Comparison of ENCODE assay signal across 23 mouse cellular contexts in genomic region chr13:90513867-90514266, GRCm38 (mm10).
DNase-seq lines count a peak whose midpoint lies in the region; ATAC-seq and TF ChIP-seq lines count a peak whose summit lies in the region.
"Had no signal": no experiment of that assay in that cellular context is flagged by ENCODE, and none has a peak within 500 bp of the region (broad histone marks: within the 10 kb centered on the region; RNA-seq: fewer than 3 reads in every experiment).

No protein-coding gene starts in this region.

- TF ChIP-seq POLR2A in embryonic fibroblast, embryonic 13.5 days (IDR thresholded peaks at IDR 0.05; ENCODE audit: low read depth, low read length), result no peak

- TF ChIP-seq CTCF in lung, postnatal 0 days (IDR thresholded peaks at IDR 0.05), result no peak
- no peak for TF ChIP-seq CTCF in embryonic fibroblast, embryonic 13.5 days (IDR thresholded peaks at IDR 0.05; ENCODE audit: borderline replicate concordance, insufficient read depth, low read length)
- no peak for TF ChIP-seq CTCF in forebrain, postnatal 0 days (IDR thresholded peaks at IDR 0.05; ENCODE audit: low read depth)

- no peak overlapping the region for H3K9ac ChIP-seq in lung, postnatal 0 days (replicated peaks; ENCODE audit: low read depth)
- H3K9ac ChIP-seq in forebrain, postnatal 0 days, result no peak overlapping the region
- H3K9ac ChIP-seq: forebrain, embryonic 12.5 days; hindbrain, embryonic 13.5 days had no signal

- no peak overlapping the region for H3K27ac ChIP-seq in lung, postnatal 0 days (ENCODE audit: low read length)
- peak overlapping the region; percentile 98 for H3K27ac ChIP-seq in embryonic fibroblast, embryonic 13.5 days (ENCODE audit: insufficient read depth, low read length)
- H3K27ac ChIP-seq in forebrain, postnatal 0 days (ENCODE audit: low read depth, low read length), result no peak overlapping the region
- H3K27ac ChIP-seq: forebrain, embryonic 12.5 days; gastrocnemius, adult 2 months; heart, embryonic 10.5 days; hindbrain, embryonic 13.5 days; hindbrain, postnatal 0 days had no signal

- peak; percentile 13; the same call in 1 of the 2 replicates for ATAC-seq in lung, postnatal 0 days
- no peak for ATAC-seq in forebrain, postnatal 0 days
- ATAC-seq: activated CD4-positive, CD25-positive, alpha-beta regulatory T cell, adult 4 months; forebrain, embryonic 16.5 days; hindbrain, postnatal 0 days had no signal

- peak; percentile 10 for DNase-seq in lung, postnatal 0 days (ENCODE audit: low spot score)
- DNase-seq in lung, postnatal 36 days, result no peak
- DNase-seq in Muller cell, postnatal 12 days (ENCODE audit: inconsistent ontology term), result peak; percentile 75
- DNase-seq in ovary, postnatal 10 days (ENCODE audit: low spot score), result no peak
- no peak for DNase-seq in forebrain, postnatal 0 days
- no peak for DNase-seq in thymus, postnatal 14 days
- DNase-seq: adrenal gland, adult 2 months; adrenal gland, postnatal 25 days; cerebellum, adult 18-20 months; cerebellum, postnatal 10 days; gastrocnemius, adult 2 months; gastrocnemius, postnatal 36 days; heart, adult 11 months; heart, postnatal 14 days; kidney, adult 11 months had no signal

- no peak overlapping the region for H3K4me3 ChIP-seq in lung, postnatal 0 days (ENCODE audit: low read depth, low read length)
- no peak overlapping the region for H3K4me3 ChIP-seq in embryonic fibroblast, embryonic 13.5 days (ENCODE audit: insufficient read depth, low read length)
- no peak overlapping the region for H3K4me3 ChIP-seq in forebrain, postnatal 0 days (ENCODE audit: low read depth, low read length)
- H3K4me3 ChIP-seq: forebrain, embryonic 12.5 days; gastrocnemius, adult 2 months; heart, embryonic 10.5 days; hindbrain, embryonic 13.5 days had no signal

- no peaks in the 10 kb centered on the region for H3K4me1 ChIP-seq in lung, postnatal 0 days (ENCODE audit: insufficient read depth, low read depth, low read length)
- H3K4me1 ChIP-seq in embryonic fibroblast, embryonic 13.5 days (ENCODE audit: control insufficient read depth, insufficient read depth, low read length), result peaks cover 5% of the 10 kb centered on the region; the same call in 1 of the 2 replicates
- 0 out of 2 replicates have a peak, but pooled peaks cover 3% of the 10 kb centered on the region for H3K4me1 ChIP-seq in forebrain, postnatal 0 days (ENCODE audit: insufficient read depth)
- H3K4me1 ChIP-seq: hindbrain, embryonic 13.5 days had no signal

- H3K27me3 ChIP-seq in lung, postnatal 0 days (replicated peaks; ENCODE audit: insufficient read depth, low read length), result no peaks in the 10 kb centered on the region
- H3K27me3 ChIP-seq in forebrain, postnatal 0 days (ENCODE audit: insufficient read depth, low read length), result no peaks in the 10 kb centered on the region
- H3K27me3 ChIP-seq: CH12.LX; forebrain, embryonic 12.5 days; hindbrain, embryonic 13.5 days had no signal

- no peaks in the 10 kb centered on the region for H3K36me3 ChIP-seq in lung, postnatal 0 days (ENCODE audit: insufficient read depth, low read length)
- H3K36me3 ChIP-seq in forebrain, postnatal 0 days (ENCODE audit: insufficient read depth), result no peaks in the 10 kb centered on the region
- H3K36me3 ChIP-seq: forebrain, embryonic 12.5 days; heart, embryonic 10.5 days; hindbrain, embryonic 13.5 days had no signal

- no peaks in the 10 kb centered on the region for H3K9me3 ChIP-seq in lung, postnatal 0 days (ENCODE audit: low read length)
- H3K9me3 ChIP-seq in forebrain, postnatal 0 days (ENCODE audit: low read length), result no peaks in the 10 kb centered on the region
- H3K9me3 ChIP-seq: forebrain, embryonic 12.5 days; heart, embryonic 10.5 days; hindbrain, embryonic 13.5 days had no signal

- H3K4me2 ChIP-seq in lung, postnatal 0 days (replicated peaks; ENCODE audit: low read depth, low read length), result no peak overlapping the region
- no peak overlapping the region for H3K4me2 ChIP-seq in forebrain, postnatal 0 days (ENCODE audit: low read depth)
- H3K4me2 ChIP-seq: forebrain, embryonic 12.5 days; hindbrain, embryonic 13.5 days had no signal

- 50% methylated on average over 4 of the region's 4 CpGs for WGBS in lung, postnatal 0 days
- WGBS in forebrain, postnatal 0 days, result 79% methylated on average over 4 of the region's 4 CpGs

- peak; percentile 88 for TF ChIP-seq EP300 in lung, postnatal 0 days (IDR thresholded peaks at IDR 0.05)

Comparison
In these comparisons a context has a peak if more than half of its experiments do, and no peak if none do; other contexts are left out.
1. DNase-seq: peak in lung, postnatal 0 days (single experiment) and Muller cell, postnatal 12 days (single experiment); none in lung, postnatal 36 days (single experiment), ovary, postnatal 10 days (single experiment), forebrain, postnatal 0 days (single experiment) and thymus, postnatal 14 days (single experiment).